Mouse (Mus musculus): ENCODE data around the gene Nccrp1.
"Not testable (repeated sequence)": the region's sequence is repeated elsewhere in the genome, so short reads cannot be mapped to it uniquely, and the experiment has no call there.

Gene Nccrp1

GRCm38 (mm10) chr7:28510405-28510974 lies 36.6 kb downstream of the Nccrp1 start, which contains the start of gene Ifnl2:
TSS of gene Ifnl2 (minus strand) at chr7:28510455.
- not testable (repeated sequence) for DNase-seq

GRCm38 (mm10) chr7:28509121-28509520 lies 37.9 kb downstream of the Nccrp1 start:
- not testable (repeated sequence) for DNase-seq

DNA sequence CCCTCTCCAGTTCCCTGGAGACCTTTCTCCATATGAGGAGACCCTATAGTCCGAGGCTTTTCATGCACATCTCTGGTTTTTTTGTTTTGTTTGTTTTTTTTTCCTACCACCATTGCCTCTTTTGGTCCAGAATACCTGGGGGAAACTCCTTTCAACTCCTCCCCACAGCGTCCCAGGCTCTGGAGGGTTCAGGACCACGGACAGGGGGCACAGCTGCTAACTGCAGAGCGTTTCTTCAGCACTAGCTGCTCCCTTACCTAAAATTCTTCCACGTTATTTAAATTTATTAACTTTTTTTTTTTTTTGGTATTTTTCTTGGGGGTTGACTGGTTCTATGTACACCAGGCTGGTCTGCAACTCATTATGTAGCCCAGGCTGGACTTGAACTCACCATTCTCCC lies 41.5 kb downstream of the Nccrp1 start:
- no peak for DNase-seq

- no peak for DNase-seq
Observed at GRCm38 (mm10) chr7:28495426-28495825, 51.6 kb downstream of the Nccrp1 start.

All from lung, postnatal 36 days (tissue).